Mouse (Mus musculus): ENCODE results near the gene Cul9.

GRCm38 (mm10) chr17:46457791-46458190, 88.4 kb downstream of the Cul9 start:
- peak; percentile 47; the same call in 1 of the 2 replicates for TF ChIP-seq CTCF (IDR thresholded peaks at IDR 0.05; ENCODE audit: extremely low read depth, insufficient read length, insufficient replicate concordance, low read depth, low read length)
- TF ChIP-seq POLR2A (IDR thresholded peaks at IDR 0.05; ENCODE audit: low read depth, low read length), result no peak
